Mouse (Mus musculus): Measurements from ENCODE around the gene Pard3b. TPM values are rescaled to one million over a fixed set of nuclear protein-coding genes. Genes with fewer than 3 reads are reported as not detected.

The Pard3b gene
- total RNA-seq, 2 experiments from 2014 or later = 3.4 to 3.6 TPM

- intact Hi-C loops (cut with DNase I) = no loop called here
- DNase-seq (ENCODE audit: low spot score in 2 of 2) = no peak
Measured at GRCm38 (mm10) chr1:62048592-62048991, 410.0 kb downstream of the Pard3b start.

- no peak for DNase-seq (ENCODE audit: low spot score in 2 of 2)
- intact Hi-C loops (cut with DNase I) = no loop called here
Measured at GRCm38 (mm10) chr1:62051186-62051825, 412.7 kb downstream of the Pard3b start.

- no peak for DNase-seq (ENCODE audit: low spot score in 2 of 2)
- intact Hi-C loops (cut with DNase I) = no loop called here
Measured at GRCm38 (mm10) chr1:62053167-62053638, 414.6 kb downstream of the Pard3b start.

- no peak for DNase-seq (ENCODE audit: low spot score in 2 of 2)
- intact Hi-C loops (cut with DNase I) = no loop called here
Measured at GRCm38 (mm10) chr1:62055280-62055679, 416.7 kb downstream of the Pard3b start.

GRCm38 (mm10) chr1:62070617-62071016, 432.0 kb downstream of the Pard3b start:
- intact Hi-C loops (cut with DNase I) = no loop called here
- no peak for DNase-seq (ENCODE audit: low spot score in 2 of 2)

- DNase-seq (ENCODE audit: low spot score in 2 of 2) = no peak
- intact Hi-C loops (cut with DNase I) = no loop called here
Measured at GRCm38 (mm10) chr1:62071139-62071538, 432.5 kb downstream of the Pard3b start.

- intact Hi-C loops (cut with DNase I) = no loop called here
Measured at GRCm38 (mm10) chr1:62076171-62076570, 437.5 kb downstream of the Pard3b start.

GRCm38 (mm10) chr1:62081129-62081528, 442.5 kb downstream of the Pard3b start:
- intact Hi-C loops (cut with DNase I) = no loop called here
- DNase-seq (ENCODE audit: low spot score in 2 of 2) = no peak

More at GRCm38 (mm10) chr1:62076171-62076570, 437.5 kb downstream of the Pard3b start:
- DNase-seq (ENCODE audit: low spot score in 2 of 2) = no peak

GRCm38 (mm10) chr1:62085995-62086394, 447.4 kb downstream of the Pard3b start:
- DNase-seq (ENCODE audit: low spot score in 2 of 2) = peak in 1 of 2 experiments; percentile 5
- intact Hi-C loops (cut with DNase I) = no loop called here

GRCm38 (mm10) chr1:62087464-62087863, 448.8 kb downstream of the Pard3b start:
- DNase-seq (ENCODE audit: low spot score in 2 of 2) = no peak
- intact Hi-C loops (cut with DNase I) = no loop called here

GRCm38 (mm10) chr1:62094885-62095284, 456.3 kb downstream of the Pard3b start:
- DNase-seq (ENCODE audit: low spot score in 2 of 2) = no peak
- intact Hi-C loops (cut with DNase I) = no loop called here

GRCm38 (mm10) chr1:62122426-62122825, 483.8 kb downstream of the Pard3b start:
- intact Hi-C loops (cut with DNase I) = no loop called here
- DNase-seq (ENCODE audit: low spot score in 2 of 2) = no peak

- intact Hi-C loops (cut with DNase I) = no loop called here
- no peak for DNase-seq (ENCODE audit: low spot score in 2 of 2)
Measured at GRCm38 (mm10) chr1:62129186-62129585, 490.6 kb downstream of the Pard3b start.

- intact Hi-C loops (cut with DNase I) = no loop called here
- DNase-seq (ENCODE audit: low spot score in 2 of 2) = no peak
Measured at GRCm38 (mm10) chr1:62148134-62148533, 509.5 kb downstream of the Pard3b start.

- no peak for DNase-seq (ENCODE audit: low spot score in 2 of 2)
- intact Hi-C loops (cut with DNase I) = no loop called here
Measured at GRCm38 (mm10) chr1:62148786-62149185, 510.2 kb downstream of the Pard3b start.

GRCm38 (mm10) chr1:62155970-62156369, 517.3 kb downstream of the Pard3b start:
- intact Hi-C loops (cut with DNase I) = no loop called here
- no peak for DNase-seq (ENCODE audit: low spot score in 2 of 2)

GRCm38 (mm10) chr1:62159592-62159991, 521.0 kb downstream of the Pard3b start:
- intact Hi-C loops (cut with DNase I) = no loop called here
- no peak for DNase-seq (ENCODE audit: low spot score in 2 of 2)

GRCm38 (mm10) chr1:62175013-62175640, 536.5 kb downstream of the Pard3b start:
- intact Hi-C loops (cut with DNase I) = no loop called here
- no peak for DNase-seq (ENCODE audit: low spot score in 2 of 2)

- no peak for DNase-seq (ENCODE audit: low spot score in 2 of 2)
- intact Hi-C loops (cut with DNase I) = no loop called here
Measured at GRCm38 (mm10) chr1:62181638-62182037, 543.0 kb downstream of the Pard3b start.

GRCm38 (mm10) chr1:62182634-62183033, 544.0 kb downstream of the Pard3b start:
- intact Hi-C loops (cut with DNase I) = no loop called here
- no peak for DNase-seq (ENCODE audit: low spot score in 2 of 2)

- no peak for DNase-seq (ENCODE audit: low spot score in 2 of 2)
- intact Hi-C loops (cut with DNase I) = no loop called here
Measured at GRCm38 (mm10) chr1:62190786-62191185, 552.2 kb downstream of the Pard3b start.
